Mouse (Mus musculus) lung, adult 2 months (tissue): ENCODE measurements around the gene Spast.

ENCODE experiments used
- CTCF ChIP-seq: fragments of 200-500 bp; IDR thresholded peaks from 2 replicates; pipeline ENCODE4 v1.5.1; 2011; ENCODE audit warnings: mild to moderate bottlenecking, low read length, control low read depth; ENCODE audit not compliant: insufficient read depth
- POLR2A ChIP-seq: fragments of 200-500 bp; IDR thresholded peaks from 2 replicates; pipeline ENCODE4 v1.6.1; 2011; ENCODE audit warnings: low read depth, mild to moderate bottlenecking, control low read depth, low read length, borderline replicate concordance; ENCODE audit errors: extremely low read depth

GRCm38 (mm10) chr17:74300089-74300488 lies 38.7 kb upstream of the Spast start:
- no peak for TF ChIP-seq CTCF
- TF ChIP-seq POLR2A, result no peak
